Mouse (Mus musculus) CD4-positive helper T cell, adult 2 months (primary cell): Measurements from ENCODE around the gene Lhfp.
"Not testable (repeated sequence)": the region's sequence is repeated elsewhere in the genome, so short reads cannot be mapped to it uniquely, and the experiment has no call there.

Experiments used
- DNase-seq: peaks from one replicate; pipeline ENCODE4 v3.0.0-alpha.2; 2012; ENCODE audit warnings: low read depth, missing footprints, low spot score

Lhfp gene

GRCm38 (mm10) chr3:53210691-53211526 is 169.6 kb downstream of the Lhfp start:
- no peak for DNase-seq

GRCm38 (mm10) chr3:53212599-53212998 is 171.3 kb downstream of the Lhfp start:
- DNase-seq = no peak

DNA sequence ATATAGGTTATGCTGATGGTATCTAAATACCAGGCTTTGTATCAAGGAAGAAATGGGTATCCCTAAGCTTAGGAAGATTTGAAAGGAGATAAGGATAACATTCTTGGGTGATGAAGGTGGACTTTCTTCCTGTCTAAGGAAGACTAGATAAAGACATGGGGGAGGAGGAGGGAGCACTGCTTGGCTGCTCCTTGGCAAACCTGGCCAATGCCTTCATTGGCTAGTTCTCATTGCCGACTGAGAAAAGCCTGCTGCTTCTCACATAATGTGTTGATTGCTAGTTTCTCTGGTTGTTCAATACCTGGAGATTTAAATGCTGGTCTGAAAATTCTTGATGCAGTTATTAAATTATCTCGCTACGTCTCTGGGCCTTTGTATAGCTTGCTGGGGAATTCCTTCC is 172.0 kb downstream of the Lhfp start:
- no peak for DNase-seq

DNA sequence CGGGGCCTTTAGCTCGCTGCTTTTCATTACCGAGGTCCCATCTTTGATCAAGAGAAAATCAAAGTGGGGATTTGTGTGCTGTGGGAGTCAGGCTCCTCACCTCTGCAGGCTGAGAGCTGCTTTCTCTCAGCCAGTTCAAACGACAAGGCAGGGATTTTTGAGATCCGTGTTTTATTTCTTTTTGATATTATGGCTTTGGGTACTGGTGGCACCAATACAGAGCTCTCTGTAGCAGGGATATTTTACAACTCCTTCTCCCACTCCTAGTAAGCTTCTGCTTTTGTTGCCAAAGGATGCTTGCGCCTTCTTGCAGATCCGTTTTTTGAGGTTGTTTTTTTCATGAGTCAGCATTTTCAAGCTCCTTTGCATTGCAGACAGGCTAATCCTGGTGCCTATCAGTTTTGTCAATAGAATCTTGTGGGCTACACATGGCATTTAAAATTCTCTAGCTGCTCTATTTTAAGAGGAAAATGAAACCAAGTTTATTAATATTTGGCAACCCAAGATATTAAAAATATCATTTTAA is 172.5 kb downstream of the Lhfp start:
- no peak for DNase-seq

GRCm38 (mm10) chr3:53214386-53214785 is 173.1 kb downstream of the Lhfp start:
- no peak for DNase-seq

DNA sequence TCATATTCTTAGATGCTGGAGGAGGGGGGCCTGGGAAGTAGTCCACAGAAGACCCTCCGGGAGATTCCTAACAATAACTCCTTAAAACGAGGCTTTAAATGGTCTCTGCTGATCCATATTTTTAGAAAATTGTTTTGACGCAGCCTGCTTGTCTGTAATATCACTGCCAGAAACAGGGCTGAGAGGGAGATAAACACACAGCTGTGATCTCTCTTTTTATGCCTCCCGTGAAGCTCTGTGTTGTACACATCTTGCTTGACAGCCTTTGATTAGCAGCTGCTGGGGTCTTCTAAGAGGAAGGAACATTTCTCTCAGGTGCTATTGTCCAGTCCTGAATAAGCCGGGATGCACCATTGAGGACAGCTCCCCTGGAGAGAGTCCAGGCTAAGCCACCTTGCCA is 176.4 kb downstream of the Lhfp start:
- DNase-seq = no peak

DNA sequence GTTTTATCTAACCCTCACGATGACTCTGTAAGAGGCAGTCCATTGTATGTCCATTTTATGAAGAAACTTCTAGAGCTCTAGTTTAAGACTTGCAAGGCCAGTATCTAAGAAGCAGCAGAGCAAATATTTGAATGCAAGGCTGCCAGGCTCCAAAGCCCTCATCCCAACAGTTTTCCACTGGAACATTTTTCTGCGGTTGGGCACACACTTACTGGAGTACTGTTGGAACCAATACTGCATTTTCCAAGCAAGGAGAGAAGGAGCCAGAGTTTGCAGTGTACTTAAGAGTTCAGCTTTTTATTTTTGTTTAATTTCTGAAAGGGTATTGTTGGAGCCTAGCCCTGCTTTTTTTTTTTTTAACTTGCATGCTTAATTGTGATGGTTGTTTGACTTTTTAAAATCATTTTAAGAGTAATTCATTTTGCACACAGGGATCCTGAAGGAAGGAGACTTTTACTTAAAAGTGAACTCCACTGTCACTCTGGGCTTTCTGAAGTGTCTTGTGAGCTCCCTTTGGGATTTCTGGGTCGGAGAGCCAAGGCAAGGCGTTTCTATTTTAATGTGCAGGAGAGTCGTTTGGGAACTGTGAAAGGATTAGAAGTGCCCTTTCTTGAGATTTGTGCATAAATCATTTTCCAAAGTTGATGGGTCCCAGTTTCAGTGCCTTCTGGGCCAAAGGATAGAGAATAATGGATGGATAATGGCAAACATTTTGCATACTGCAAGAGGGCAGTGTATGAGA is 180.4 kb downstream of the Lhfp start:
- DNase-seq = no peak

DNA sequence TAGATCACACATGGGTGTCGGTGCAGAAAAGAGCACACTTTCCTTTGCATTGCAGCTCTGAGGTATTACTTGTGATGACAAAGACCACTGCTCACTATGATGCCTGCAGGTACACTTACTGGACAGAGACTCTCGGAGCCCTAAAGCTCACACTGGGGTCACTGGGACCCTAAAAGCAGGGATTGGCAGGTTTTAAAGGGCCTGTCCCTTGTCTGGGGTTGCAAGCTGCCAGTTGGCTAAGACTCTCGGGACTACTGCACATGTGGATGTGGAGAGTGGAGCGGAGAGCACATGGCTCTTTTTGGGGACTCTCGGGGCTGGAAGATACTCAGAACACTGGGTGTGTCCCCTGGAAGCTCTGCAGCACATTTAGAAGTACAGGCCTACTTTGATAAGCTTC is 182.8 kb downstream of the Lhfp start:
- DNase-seq = no peak

GRCm38 (mm10) chr3:53225774-53226173 is 184.4 kb downstream of the Lhfp start:
- DNase-seq = no peak

GRCm38 (mm10) chr3:53226223-53226622 is 184.9 kb downstream of the Lhfp start:
- DNase-seq = no peak

- DNase-seq = no peak
These were observed 186.5 kb downstream of the Lhfp start for GRCm38 (mm10) chr3:53227866-53228265.

GRCm38 (mm10) chr3:53230562-53230961 is 189.2 kb downstream of the Lhfp start:
- DNase-seq = no peak

- DNase-seq = no peak
These were observed 189.8 kb downstream of the Lhfp start for GRCm38 (mm10) chr3:53231112-53231511.

GRCm38 (mm10) chr3:53232411-53232810 is 191.1 kb downstream of the Lhfp start:
- not testable (repeated sequence) for DNase-seq

- DNase-seq = no peak
These were observed 193.4 kb downstream of the Lhfp start for GRCm38 (mm10) chr3:53234689-53235088.

DNA sequence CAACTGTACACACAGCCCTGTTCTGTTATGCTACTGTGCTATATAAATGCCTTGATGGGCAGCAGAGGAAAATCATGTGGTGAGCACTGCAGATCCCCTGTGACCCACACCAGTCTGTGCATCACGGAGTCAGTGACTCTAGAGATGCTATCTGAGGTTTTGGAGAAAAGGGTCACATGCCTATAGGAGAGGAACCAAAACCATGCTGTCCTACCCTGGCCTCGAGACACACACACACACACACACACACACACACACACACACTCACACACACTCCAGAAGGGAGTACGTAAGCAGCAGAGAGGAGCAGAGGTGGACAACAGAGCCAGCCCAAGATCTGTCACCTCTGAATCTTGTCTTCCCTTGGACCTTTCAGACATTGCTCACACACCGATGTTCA is 195.1 kb downstream of the Lhfp start:
- DNase-seq = no peak

GRCm38 (mm10) chr3:53240150-53240549 is 198.8 kb downstream of the Lhfp start:
- no peak for DNase-seq

GRCm38 (mm10) chr3:53245571-53246208 is 204.4 kb downstream of the Lhfp start:
- DNase-seq = no peak

GRCm38 (mm10) chr3:53247102-53247501 is 205.8 kb downstream of the Lhfp start:
- peak; percentile 21 for DNase-seq

- no peak for DNase-seq
These were observed 207.0 kb downstream of the Lhfp start for GRCm38 (mm10) chr3:53248158-53248874.

DNA sequence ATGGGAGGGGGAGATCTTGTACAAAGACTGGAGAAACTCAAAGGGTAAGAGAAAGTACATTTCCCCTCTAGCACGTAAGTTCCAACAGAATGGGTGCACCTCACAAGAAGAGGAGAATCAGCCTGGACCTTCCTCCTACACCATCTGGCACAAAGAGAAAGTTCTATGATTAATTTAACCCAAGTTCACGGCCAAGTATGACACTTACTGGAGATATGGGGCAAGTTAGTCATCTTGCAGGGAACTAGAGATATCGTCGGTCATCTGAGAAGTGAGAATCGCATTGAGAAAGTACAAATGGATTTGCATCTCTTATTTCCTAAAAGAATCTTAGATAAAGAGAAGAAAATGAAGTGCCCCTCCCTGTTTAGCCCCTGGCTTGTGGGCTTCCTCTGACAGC is 211.2 kb downstream of the Lhfp start:
- no peak for DNase-seq
